Mouse (Mus musculus): ENCODE measurements at regions not wholly inside any gene's neighbourhood (a gene's known extent, or its start where the extent isn't known, plus 50 kb on each side); places are given as distances from the start of the nearest gene placed in this dataset.
"Not testable (repeated sequence)": the region's sequence is repeated elsewhere in the genome, so short reads cannot be mapped to it uniquely, and the experiment has no call there.

GRCm38 (mm10) chr8:96042335-96042734 is 154.0 kb upstream of the Got2 start:
- Histone ChIP-seq H3K4me1 (no peaks in the 10 kb centered on the region), H3K36me3 (replicated peaks) (no peaks in the 10 kb centered on the region), H3K9ac (no peak overlapping the region), H3K27me3 (replicated peaks) (no peaks in the 10 kb centered on the region), H3K4me3 (no peak overlapping the region), H3K9me3 (no peaks in the 10 kb centered on the region), H3K27ac (no peak overlapping the region), H3K4me2 (no peak overlapping the region)
- ATAC-seq (replicated peaks) = no peak
- WGBS = 57% methylated on average over 5 of the region's 5 CpGs

- Histone ChIP-seq H3K4me1 (no peaks in the 10 kb centered on the region), H3K27ac (no peak overlapping the region), H3K9me3 (no peaks in the 10 kb centered on the region), H3K9ac (no peak overlapping the region), H3K27me3 (replicated peaks) (no peaks in the 10 kb centered on the region), H3K4me3 (no peak overlapping the region), H3K4me2 (no peak overlapping the region), H3K36me3 (replicated peaks) (no peaks in the 10 kb centered on the region)
- WGBS = 77% methylated on average over 1 of the region's 1 CpGs
- no peak for ATAC-seq (replicated peaks)
Measured at GRCm38 (mm10) chr8:96040216-96040615, 151.9 kb upstream of the Got2 start.

- not testable (repeated sequence) for H3K27ac ChIP-seq; H3K36me3 ChIP-seq (replicated peaks); H3K4me1 ChIP-seq; H3K9me3 ChIP-seq; H3K4me2 ChIP-seq; H3K9ac ChIP-seq; H3K27me3 ChIP-seq (replicated peaks); H3K4me3 ChIP-seq; ATAC-seq (replicated peaks)
- 86% methylated on average over 3 of the region's 3 CpGs for WGBS
Measured at GRCm38 (mm10) chr8:96018742-96019141, 130.4 kb upstream of the Got2 start.

DNA sequence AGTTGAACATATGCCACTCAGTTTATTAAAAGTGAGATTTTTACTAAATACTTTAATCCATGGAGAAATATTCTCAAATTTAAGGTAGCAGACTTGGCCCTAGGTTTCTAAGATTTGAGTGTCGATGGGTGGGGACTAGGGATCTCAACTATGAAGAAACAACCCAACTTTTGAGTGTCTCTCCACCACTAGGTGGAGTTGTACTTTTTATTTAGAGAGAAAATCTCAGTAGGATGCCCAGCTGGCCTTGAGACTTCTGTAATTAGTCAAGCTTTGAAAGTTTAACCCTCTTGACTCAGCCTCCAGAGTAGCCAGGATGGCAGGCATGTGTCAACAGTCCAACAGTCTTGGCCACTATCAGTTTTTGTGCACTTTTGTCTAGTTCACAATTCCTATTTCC is 123.7 kb upstream of the Got2 start:
- Histone ChIP-seq H3K9ac (no peak overlapping the region), H3K27me3 (replicated peaks) (no peaks in the 10 kb centered on the region), H3K9me3 (no peaks in the 10 kb centered on the region), H3K36me3 (replicated peaks) (no peaks in the 10 kb centered on the region), H3K4me3 (no peak overlapping the region), H3K27ac (no peak overlapping the region), H3K4me2 (no peak overlapping the region), H3K4me1 (no peaks in the 10 kb centered on the region)
- WGBS = 78% methylated on average over 1 of the region's 1 CpGs
- no peak for ATAC-seq (replicated peaks)

GRCm38 (mm10) chr8:95991826-95992463 is 103.6 kb upstream of the Got2 start:
- no peak for ATAC-seq (replicated peaks)
- H3K27ac ChIP-seq = no peak overlapping the region
- H3K4me3 ChIP-seq = no peak overlapping the region
- H3K4me1 ChIP-seq = peaks cover 7% of the 10 kb centered on the region; the same call in 1 of the 2 replicates
- H3K9me3 ChIP-seq = no peaks in the 10 kb centered on the region
- no peaks in the 10 kb centered on the region for H3K27me3 ChIP-seq (replicated peaks)
- H3K4me2 ChIP-seq = no peak overlapping the region
- H3K9ac ChIP-seq = no peak overlapping the region
- WGBS = 54% methylated on average over 8 of the region's 8 CpGs
- H3K36me3 ChIP-seq (replicated peaks) = no peaks in the 10 kb centered on the region

GRCm38 (mm10) chr8:95988616-95989380 is 100.5 kb upstream of the Got2 start:
- ATAC-seq (replicated peaks) = no peak
- Histone ChIP-seq H3K27ac (no peak overlapping the region), H3K9me3 (no peaks in the 10 kb centered on the region), H3K9ac (no peak overlapping the region), H3K36me3 (replicated peaks) (no peaks in the 10 kb centered on the region), H3K4me1 (peaks cover 9% of the 10 kb centered on the region; the same call in 1 of the 2 replicates), H3K27me3 (replicated peaks) (no peaks in the 10 kb centered on the region), H3K4me2 (no peak overlapping the region), H3K4me3 (no peak overlapping the region)
- 88% methylated on average over 4 of the region's 4 CpGs for WGBS

DNA sequence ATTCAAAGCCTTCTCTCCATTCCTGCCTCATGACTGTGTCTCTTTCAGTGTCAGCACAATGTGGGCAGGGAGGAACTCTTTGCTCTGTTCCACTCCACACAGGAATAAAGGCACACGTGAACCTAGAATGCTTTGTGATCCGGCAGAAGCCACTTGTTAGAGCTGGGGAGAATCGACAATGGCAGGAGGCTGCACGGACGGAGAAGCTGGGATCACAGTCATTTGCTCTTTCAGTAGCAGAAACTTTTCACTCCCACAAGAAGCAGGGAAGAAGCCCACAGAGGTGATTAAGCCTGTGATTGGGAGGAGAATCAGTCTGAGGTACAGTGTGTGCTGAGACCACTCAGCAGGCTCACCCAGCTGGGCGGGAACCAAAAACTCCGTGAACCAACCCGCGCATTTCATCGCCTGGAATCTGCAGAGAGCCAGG is 98.7 kb upstream of the Got2 start:
- Histone ChIP-seq H3K9ac (peak overlapping the region; percentile 32; the same call in 1 of the 2 replicates), H3K4me1 (peaks cover 9% of the 10 kb centered on the region; the same call in 1 of the 2 replicates), H3K36me3 (replicated peaks) (no peaks in the 10 kb centered on the region), H3K27me3 (replicated peaks) (no peaks in the 10 kb centered on the region), H3K4me2 (peak overlapping the region; percentile 54), H3K9me3 (no peaks in the 10 kb centered on the region), H3K4me3 (peak overlapping the region; percentile 28), H3K27ac (0 out of 2 replicates have a peak overlapping the region, but pooled peaks have one; percentile 8)
- WGBS = 6% methylated on average over 10 of the region's 10 CpGs
- peak; percentile 37; the same call in 1 of the 2 replicates for ATAC-seq (replicated peaks)

DNA sequence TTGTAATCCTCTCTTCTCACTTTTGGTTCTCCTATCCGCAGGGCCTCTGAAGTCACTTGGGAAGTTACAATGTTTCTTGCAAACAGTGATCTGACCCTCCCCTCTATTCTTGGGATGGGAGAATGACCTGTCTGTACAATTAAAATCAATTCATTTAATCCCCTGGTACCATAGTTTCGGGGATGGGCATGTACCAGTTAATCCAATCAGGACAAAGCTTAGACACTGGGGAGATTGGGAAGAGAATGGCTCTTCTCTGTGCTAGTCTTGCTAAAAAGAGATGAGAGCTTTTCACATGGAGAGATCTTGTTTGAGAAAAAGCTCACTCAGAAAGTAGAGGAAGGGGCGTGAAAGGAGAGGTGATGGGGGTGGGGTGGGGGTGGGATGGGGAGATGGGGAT is 98.1 kb upstream of the Got2 start:
- no peak overlapping the region for H3K4me3 ChIP-seq
- H3K9ac ChIP-seq = no peak overlapping the region
- no peaks in the 10 kb centered on the region for H3K27me3 ChIP-seq (replicated peaks)
- no peaks in the 10 kb centered on the region for H3K9me3 ChIP-seq
- H3K36me3 ChIP-seq (replicated peaks) = no peaks in the 10 kb centered on the region
- no peak overlapping the region for H3K27ac ChIP-seq
- no peak for ATAC-seq (replicated peaks)
- peaks cover 9% of the 10 kb centered on the region; the same call in 1 of the 2 replicates for H3K4me1 ChIP-seq
- 22% methylated on average over 3 of the region's 3 CpGs for WGBS
- H3K4me2 ChIP-seq = peak overlapping the region; percentile 54; the same call in 1 of the 2 replicates

- ATAC-seq (replicated peaks) = no peak
- no peaks in the 10 kb centered on the region for H3K9me3 ChIP-seq
- no peaks in the 10 kb centered on the region for H3K36me3 ChIP-seq (replicated peaks)
- no peak overlapping the region for H3K9ac ChIP-seq
- WGBS = 76% methylated on average over 2 of the region's 2 CpGs
- H3K4me3 ChIP-seq = no peak overlapping the region
- H3K4me2 ChIP-seq = no peak overlapping the region
- H3K4me1 ChIP-seq = peaks cover 9% of the 10 kb centered on the region; the same call in 1 of the 2 replicates
- H3K27me3 ChIP-seq (replicated peaks) = no peaks in the 10 kb centered on the region
- H3K27ac ChIP-seq = no peak overlapping the region
Measured at GRCm38 (mm10) chr8:95983690-95984089, 95.3 kb upstream of the Got2 start.

GRCm38 (mm10) chr8:95980405-95980804 is 92.1 kb upstream of the Got2 start:
- H3K27me3 ChIP-seq (replicated peaks) = no peaks in the 10 kb centered on the region
- H3K36me3 ChIP-seq (replicated peaks) = no peaks in the 10 kb centered on the region
- no peak for ATAC-seq (replicated peaks)
- 28% methylated on average over 2 of the region's 2 CpGs for WGBS
- H3K4me2 ChIP-seq = no peak overlapping the region
- H3K4me1 ChIP-seq = no peaks in the 10 kb centered on the region
- H3K4me3 ChIP-seq = no peak overlapping the region
- H3K9ac ChIP-seq = no peak overlapping the region
- H3K9me3 ChIP-seq = no peaks in the 10 kb centered on the region
- no peak overlapping the region for H3K27ac ChIP-seq

GRCm38 (mm10) chr8:95979223-95979622 is 90.9 kb upstream of the Got2 start:
- H3K4me2 ChIP-seq = no peak overlapping the region
- no peak overlapping the region for H3K27ac ChIP-seq
- H3K27me3 ChIP-seq (replicated peaks) = no peaks in the 10 kb centered on the region
- H3K4me3 ChIP-seq = no peak overlapping the region
- 65% methylated on average over 6 of the region's 6 CpGs for WGBS
- H3K36me3 ChIP-seq (replicated peaks) = no peaks in the 10 kb centered on the region
- no peak for ATAC-seq (replicated peaks)
- no peaks in the 10 kb centered on the region for H3K9me3 ChIP-seq
- no peak overlapping the region for H3K9ac ChIP-seq
- H3K4me1 ChIP-seq = no peaks in the 10 kb centered on the region

- Histone ChIP-seq H3K27ac (no peak overlapping the region), H3K27me3 (replicated peaks) (no peaks in the 10 kb centered on the region), H3K9ac (no peak overlapping the region), H3K4me3 (no peak overlapping the region), H3K9me3 (no peaks in the 10 kb centered on the region), H3K4me1 (no peaks in the 10 kb centered on the region), H3K4me2 (no peak overlapping the region), H3K36me3 (replicated peaks) (no peaks in the 10 kb centered on the region)
- WGBS = 11% methylated on average over 4 of the region's 4 CpGs
- no peak for ATAC-seq (replicated peaks)
Measured at GRCm38 (mm10) chr8:95974889-95975288, 86.5 kb upstream of the Got2 start.

DNA sequence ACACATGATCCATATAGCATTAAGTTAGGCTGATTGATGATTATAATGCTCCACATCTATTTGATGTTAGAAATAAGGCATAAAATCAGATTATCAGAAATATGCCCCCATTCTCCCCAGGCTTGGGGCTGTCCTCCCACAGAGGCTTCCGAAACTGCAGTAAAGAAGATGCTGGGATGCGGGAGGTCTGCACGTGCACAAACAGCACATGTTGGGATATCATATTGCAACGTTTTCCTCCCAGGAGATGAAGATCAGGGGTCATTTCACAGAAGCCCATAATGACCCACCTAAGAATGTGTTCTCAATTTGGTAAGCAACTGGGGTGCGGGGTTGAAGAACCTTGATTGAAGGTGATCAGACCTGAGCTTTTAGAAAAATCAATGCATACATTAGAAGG is 85.9 kb upstream of the Got2 start:
- Histone ChIP-seq H3K9ac (no peak overlapping the region), H3K4me3 (no peak overlapping the region), H3K9me3 (no peaks in the 10 kb centered on the region), H3K36me3 (replicated peaks) (no peaks in the 10 kb centered on the region), H3K27me3 (replicated peaks) (no peaks in the 10 kb centered on the region), H3K4me1 (no peaks in the 10 kb centered on the region), H3K4me2 (no peak overlapping the region), H3K27ac (no peak overlapping the region)
- ATAC-seq (replicated peaks) = no peak
- WGBS = 64% methylated on average over 5 of the region's 5 CpGs
